Mouse (Mus musculus): Measurements from ENCODE around the gene Ccdc102a.

DNA sequence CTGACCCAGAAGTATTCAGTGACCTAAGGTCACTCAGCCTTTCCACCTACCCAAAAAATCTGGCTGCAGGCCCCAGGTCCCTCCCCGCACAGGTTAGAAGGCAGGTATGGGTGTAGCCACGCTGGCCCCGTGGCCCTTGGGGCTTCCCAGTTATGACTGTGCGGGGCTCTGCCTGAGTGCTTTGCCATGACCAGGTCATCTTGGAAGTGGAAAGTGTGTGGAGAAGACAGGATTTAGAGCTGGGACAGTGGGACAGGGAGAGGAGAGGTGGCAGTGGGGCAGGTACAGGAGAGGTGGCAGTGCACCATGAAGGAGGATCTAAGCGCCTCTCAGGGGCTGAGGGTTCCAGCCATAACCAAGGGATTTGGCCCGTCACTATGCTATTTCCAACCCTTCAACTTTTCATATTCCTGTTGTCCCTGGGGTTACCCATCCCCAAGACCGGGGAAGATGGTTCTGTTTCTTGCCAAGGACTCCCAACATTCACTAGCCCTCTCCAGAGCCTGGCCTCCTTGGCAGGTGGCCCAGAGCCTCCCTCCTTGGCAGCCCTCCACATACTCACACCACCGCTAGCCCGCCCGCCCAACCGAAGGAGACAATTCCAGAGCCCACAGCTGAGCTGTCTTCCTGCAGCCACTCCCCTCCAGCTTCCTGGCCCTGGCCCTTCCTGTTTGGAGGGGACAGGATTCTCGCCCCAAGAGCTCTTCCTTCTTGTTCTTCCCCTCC lies 13.3 kb downstream of the Ccdc102a start:
- TF ChIP-seq CTCF (conservative IDR thresholded peaks at IDR 0.05; ENCODE audit: low read length) (no peak), POU5F1 (IDR thresholded peaks at IDR 0.05; ENCODE audit: borderline replicate concordance, low read length) (no peak)
